Mouse (Mus musculus): ENCODE measurements around the gene Epb41.

DNA sequence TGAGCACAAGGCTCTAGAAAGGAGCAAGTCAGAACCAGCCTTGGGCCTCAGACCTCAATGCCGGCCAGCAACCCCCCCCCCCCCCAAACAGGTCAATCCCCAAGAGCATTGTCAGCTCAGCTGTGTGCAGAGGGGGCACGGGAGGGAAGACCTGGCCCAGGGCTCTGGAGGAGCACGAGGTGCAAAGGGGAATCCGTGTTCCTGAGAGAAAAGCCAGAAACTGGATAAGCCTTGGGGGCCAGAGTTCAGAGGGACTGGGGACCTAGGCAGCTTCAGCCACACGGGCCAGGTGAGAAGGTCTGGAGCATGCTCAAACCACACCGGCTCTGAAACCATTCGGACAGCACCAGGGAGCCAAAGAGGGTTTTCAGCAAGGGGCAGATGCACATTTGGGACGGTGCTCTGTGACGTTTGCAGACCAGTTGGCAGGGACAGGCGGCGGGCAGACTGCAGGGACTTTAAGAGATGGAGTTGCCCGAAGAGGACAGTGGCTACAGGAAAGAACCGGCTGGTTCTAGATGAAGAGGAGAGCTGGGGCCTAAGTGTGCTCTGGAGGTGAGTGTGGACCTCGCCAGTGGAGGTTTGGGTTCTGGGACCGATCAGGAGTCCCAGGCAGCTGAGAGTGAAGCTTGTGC is 155.5 kb downstream of the Epb41 start:
- TF ChIP-seq POLR2A (IDR thresholded peaks at IDR 0.05; ENCODE audit: insufficient read depth, low read depth, low read length) (no peak), CTCF (IDR thresholded peaks at IDR 0.05) (no peak), EP300 (IDR thresholded peaks at IDR 0.05; ENCODE audit: insufficient read depth, low read depth, low read length) (no peak)

Measured in heart, adult 2 months (tissue).